Mouse (Mus musculus) T-helper 2 cell (primary cell): ENCODE results near the gene Wdr72.

ENCODE experiments used
- in situ Hi-C: fragments of 300-600 bp; cut with MboI, MseI; formaldehyde crosslinking; loops from one replicate; pipeline ENCODE4 v1.15.1; 2025; ENCODE audit warnings: high pct_unique_total_duplicates

The Wdr72 gene

GRCm38 (mm10) chr9:74228272-74228671 lies 118.1 kb downstream of the Wdr72 start:
- in situ Hi-C loops, result no loop called here

GRCm38 (mm10) chr9:74241292-74241691 lies 131.1 kb downstream of the Wdr72 start:
- in situ Hi-C loops, result no loop called here

DNA sequence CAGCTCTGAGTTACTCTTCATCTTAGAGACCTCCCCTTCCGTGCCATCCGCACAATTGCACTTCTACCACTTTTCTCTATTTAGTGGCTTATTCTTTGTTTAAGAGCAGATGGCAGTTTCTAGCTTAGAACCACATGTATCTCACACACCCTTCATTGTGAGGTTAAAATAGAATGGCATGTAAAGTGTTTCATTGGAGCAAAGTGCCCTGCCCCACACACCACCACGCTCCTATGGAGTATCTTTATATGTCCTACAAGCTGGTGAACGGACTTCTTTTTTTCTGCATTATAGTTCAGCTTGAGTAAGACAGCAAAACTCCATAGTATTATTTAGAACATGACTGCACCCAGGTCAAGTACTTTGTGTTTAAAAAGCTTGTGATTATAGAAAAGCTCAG lies 137.9 kb downstream of the Wdr72 start:
- in situ Hi-C loops, result no loop called here

DNA sequence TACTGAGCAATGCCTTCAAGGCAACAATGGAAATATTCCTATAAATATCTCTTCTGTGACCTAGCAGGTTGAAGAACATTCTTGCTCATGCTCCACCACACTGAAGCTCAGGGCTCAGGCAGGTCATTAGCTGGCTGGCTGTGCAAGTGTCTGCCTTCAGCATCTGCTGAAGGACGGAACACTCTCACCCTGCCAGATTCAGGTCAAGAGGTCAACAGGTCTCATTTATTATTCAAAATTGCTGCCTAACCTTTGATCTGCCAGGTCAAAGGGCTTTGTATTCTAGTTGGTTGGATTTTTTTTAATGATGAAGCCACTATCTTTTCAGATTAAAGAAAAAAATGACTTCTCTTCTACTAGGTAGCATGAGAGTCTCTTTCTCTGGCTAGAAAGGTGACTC lies 139.3 kb downstream of the Wdr72 start:
- in situ Hi-C loops, result no loop called here

DNA sequence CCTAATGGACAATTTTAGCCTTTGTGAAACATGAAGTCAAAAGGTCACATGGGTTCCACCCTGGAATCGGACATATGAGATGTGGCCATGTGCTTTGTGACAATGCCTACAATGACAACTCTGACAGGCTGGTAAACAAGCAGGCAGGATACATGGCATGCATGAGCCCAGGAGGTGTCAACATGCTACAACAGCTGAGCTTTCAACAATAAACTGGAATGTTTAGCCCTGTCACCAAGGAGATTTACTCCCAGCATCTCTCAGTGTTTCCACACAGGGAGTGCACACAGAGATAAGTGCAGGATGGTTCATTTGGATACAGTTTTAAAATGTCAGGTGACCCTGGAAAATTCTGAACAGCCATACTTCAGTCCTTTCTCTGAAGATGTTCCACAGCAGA lies 140.4 kb downstream of the Wdr72 start:
- in situ Hi-C loops, result no loop called here

DNA sequence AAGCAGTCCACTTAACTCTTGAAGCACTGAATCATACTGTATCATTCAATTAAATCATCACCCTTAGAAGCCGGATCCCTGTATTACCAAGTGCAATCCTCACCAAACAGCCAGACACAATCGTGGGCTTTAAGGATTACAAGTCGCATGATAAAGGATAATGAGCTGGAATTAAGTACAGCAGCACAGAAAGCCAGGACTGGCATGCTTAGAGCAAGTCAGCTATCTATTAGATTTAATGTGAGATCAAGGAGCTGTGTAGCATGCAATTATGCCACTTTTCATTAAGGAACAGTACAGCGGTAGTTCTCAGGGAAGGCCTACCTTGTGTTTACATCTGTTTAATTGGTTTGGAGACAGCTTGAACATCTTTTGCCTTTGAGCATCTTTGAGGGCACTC lies 148.2 kb downstream of the Wdr72 start:
- in situ Hi-C loops, result no loop called here

DNA sequence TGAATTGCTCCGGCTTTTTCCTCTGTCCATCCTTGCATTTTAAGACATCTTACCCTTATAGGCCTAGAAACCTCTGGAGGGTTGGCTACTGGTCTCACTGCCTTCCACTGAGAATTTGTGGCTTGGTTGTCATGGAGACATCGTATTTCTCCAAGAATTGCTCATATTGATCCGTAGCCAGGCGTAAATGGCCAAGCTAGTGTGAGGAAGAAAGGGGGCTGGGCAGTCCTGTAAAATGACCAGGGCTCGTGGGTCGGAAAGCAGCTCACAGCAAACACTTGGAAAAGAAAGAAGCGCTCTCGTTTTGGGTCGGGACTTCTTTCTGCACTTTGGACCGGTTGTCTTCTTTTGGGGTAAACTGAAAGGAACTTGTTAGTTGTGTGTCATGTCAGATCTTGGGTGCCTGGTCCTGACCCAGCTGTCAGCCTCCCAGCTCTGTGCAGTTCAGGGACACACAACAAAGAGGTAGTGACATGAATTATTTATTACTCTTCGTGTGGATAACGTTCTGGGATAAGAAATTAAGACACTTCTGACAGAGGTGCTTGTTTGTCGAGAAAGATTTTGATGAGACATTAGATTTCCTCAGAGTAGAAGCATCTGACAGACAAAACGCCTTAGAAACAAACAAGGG lies 167.7 kb downstream of the Wdr72 start:
- in situ Hi-C loops, result no loop called here

DNA sequence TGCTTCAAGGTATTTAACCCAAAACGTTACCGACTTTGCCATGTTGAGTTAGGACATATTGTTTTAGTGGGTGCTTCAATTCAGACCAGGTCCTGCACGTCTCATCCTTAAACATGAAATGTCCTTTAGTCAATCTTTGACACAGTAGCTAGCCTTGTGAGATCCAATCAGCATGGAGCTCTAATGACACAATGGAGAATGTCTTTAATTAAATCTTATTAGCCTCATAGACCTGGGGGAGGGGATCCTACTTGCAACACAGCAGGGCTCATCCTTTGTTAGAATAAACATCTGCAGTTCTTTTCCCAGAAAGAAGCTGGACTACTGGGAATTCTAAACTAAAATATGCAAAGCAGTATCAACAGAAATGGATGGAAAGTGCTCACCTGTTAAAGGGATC lies 171.9 kb downstream of the Wdr72 start:
- in situ Hi-C loops, result no loop called here

DNA sequence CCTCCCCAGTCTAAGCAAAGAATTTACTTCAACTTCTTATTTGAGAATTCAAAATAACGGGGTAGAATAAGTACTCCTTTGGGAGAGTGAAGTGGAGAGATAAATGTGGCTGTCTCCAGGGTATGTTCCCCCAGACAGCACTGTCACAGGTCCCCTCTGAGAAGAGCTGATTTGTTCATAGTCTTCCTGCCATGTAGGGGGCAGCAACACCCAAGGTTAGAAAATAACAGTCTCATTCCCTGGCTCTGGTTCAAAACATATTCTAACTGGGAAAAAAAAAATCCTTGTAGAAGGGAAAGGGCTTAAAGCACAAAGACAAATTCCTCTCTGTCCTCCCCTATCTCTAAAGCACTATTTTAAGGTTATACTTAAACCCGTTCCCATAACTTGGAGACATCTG lies 176.1 kb downstream of the Wdr72 start:
- in situ Hi-C loops, result no loop called here

DNA sequence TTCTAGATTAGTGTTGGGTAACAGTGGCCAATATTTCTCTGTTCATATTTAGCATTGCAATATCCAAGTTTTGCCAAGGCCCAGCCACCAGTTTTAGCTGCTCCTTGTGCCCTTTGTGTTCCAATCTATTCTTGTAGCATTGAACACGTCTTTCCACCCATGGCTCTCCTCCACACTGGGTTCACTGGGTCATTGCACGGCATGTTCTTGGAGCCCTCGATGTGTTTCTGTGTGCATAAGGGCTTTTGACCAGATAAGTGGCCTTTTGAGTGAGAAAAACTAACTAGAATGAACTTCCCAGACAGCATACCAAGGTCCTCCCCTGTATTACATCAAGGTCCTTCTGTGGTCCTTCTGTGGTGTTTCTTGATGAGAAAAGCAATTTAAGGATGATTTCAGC lies 184.3 kb downstream of the Wdr72 start:
- in situ Hi-C loops, result no loop called here

DNA sequence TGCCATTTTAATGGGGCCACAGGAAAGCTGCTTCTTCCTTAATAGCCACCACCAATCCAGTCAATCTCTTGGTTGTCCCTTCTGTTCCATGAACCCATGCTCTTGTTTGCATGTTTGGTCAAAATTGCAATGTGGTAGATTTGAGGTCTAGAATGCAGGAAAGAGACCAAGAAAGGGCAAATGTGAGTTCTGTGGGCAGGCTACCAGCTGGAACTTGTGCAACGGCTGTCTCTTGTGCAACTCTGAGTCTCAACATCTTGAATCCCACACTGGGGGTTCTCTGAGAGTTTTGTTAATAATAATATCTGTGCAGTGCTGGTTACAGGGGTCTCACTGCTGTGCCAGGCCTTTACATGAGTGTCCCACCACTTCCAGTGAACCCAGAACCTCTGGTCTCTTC lies 208.6 kb downstream of the Wdr72 start:
- in situ Hi-C loops, result no loop called here

GRCm38 (mm10) chr9:74324089-74324924 lies 214.2 kb downstream of the Wdr72 start:
- in situ Hi-C loops, result no loop called here

DNA sequence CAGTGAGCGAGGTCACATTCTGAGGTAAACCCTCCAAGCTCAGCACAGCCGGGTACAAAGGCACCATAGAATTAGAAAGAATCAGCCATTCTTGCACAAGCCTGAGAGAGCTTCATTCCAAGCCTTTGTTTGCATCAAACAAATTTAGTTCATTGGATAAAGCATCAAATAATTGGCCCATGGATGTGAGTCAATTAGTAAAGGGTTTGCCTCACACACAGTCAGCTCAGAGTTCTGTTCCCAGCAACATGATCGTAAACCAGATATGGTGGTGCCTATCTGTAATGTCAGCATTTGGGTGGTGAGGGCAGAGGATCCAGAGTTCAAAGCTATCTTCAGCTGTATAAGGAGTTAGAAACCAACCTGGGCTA lies 214.8 kb downstream of the Wdr72 start:
- in situ Hi-C loops, result no loop called here

GRCm38 (mm10) chr9:74325981-74326380 lies 215.8 kb downstream of the Wdr72 start:
- in situ Hi-C loops, result no loop called here

- in situ Hi-C loops, result no loop called here
These were observed 218.7 kb downstream of the Wdr72 start for GRCm38 (mm10) chr9:74328821-74329220.

GRCm38 (mm10) chr9:74330706-74331495 lies 220.7 kb downstream of the Wdr72 start:
- in situ Hi-C loops, result no loop called here

DNA sequence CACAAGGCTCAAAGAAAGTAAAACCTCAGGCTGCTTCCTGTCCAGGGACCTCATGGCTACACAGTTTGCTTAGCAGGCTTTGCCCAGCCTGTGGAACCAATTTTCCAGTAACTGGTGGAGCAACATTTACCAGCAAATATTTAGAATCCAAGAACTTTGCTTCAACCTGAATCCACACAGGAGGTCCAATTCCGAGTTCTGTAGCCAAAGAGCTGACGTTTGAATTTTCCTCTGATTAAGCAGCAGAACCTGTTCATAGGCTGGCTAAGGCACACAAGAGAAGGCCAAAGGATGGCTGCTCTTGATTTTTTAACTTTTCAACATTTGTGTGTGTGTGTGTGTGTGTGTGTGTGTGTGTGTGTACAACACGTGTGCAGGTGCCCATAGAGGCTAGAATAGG lies 222.2 kb downstream of the Wdr72 start:
- in situ Hi-C loops, result no loop called here
